Comparison of ENCODE assay signal across 11 mouse cellular contexts in the genomic region with DNA sequence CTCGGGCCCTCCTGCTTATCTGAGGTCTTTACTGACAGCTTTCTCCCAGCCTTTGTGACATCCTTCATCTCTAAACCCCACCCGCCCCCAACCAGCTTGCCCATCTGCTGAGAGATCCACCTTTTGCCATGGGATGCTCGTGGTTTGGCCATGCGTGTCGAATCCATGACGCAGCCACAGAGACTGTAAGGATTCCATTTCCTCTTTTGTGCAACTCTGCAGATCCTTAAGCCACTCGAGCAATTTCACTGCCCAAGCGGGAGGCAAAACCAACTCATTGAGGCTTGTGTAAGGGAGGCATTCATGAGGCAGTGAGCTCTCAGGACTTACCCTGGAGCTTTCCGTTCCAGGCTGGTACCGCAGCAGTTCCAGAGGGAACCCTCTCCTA. TPM values are rescaled to one million over a fixed set of nuclear protein-coding genes. Genes with fewer than 3 reads are reported as not detected.
DNase-seq lines count a peak whose midpoint lies in the region; ATAC-seq and TF ChIP-seq lines count a peak whose summit lies in the region.
"Had no signal": no experiment of that assay in that cellular context is flagged by ENCODE, and none has a peak within 500 bp of the region (broad histone marks: within the 10 kb centered on the region; RNA-seq: fewer than 3 reads in every experiment).

No protein-coding gene starts in this region.

- 38% methylated on average over 10 of the region's 10 CpGs for WGBS in kidney, embryonic 16.5 days
- 35% methylated on average over 10 of the region's 10 CpGs for WGBS in liver, embryonic 13.5 days (ENCODE audit: insufficient replicate concordance)
- 57% methylated on average over 10 of the region's 10 CpGs for WGBS in intestine, postnatal 0 days

- no peak overlapping the region for H3K9ac ChIP-seq in kidney, embryonic 16.5 days (replicated peaks; ENCODE audit: low read length)
- H3K9ac ChIP-seq in liver, embryonic 13.5 days: peak overlapping the region; percentile 57; the same call in 1 of the 2 replicates
- H3K9ac ChIP-seq in intestine, postnatal 0 days (ENCODE audit: low read depth, low read length): no peak overlapping the region
- H3K9ac ChIP-seq: hindbrain, embryonic 12.5 days had no signal

- H3K4me2 ChIP-seq in kidney, embryonic 16.5 days (replicated peaks; ENCODE audit: low read depth, low read length): 0 out of 2 replicates have a peak overlapping the region, but pooled peaks have one; percentile 68
- H3K4me2 ChIP-seq in liver, embryonic 13.5 days: peak overlapping the region; percentile 66
- no peak overlapping the region; the same call in 1 of the 2 replicates for H3K4me2 ChIP-seq in intestine, postnatal 0 days (replicated peaks; ENCODE audit: low read depth)

- no peak overlapping the region for H3K4me3 ChIP-seq in kidney, embryonic 16.5 days (ENCODE audit: low read length)
- no peak overlapping the region; the same call in 1 of the 2 replicates for H3K4me3 ChIP-seq in liver, embryonic 13.5 days (replicated peaks)
- no peak overlapping the region for H3K4me3 ChIP-seq in intestine, postnatal 0 days (ENCODE audit: low read depth, low read length)

- DNase-seq in kidney, postnatal 4 days: no peak
- peak; percentile 26 for DNase-seq in 416B (ENCODE audit: low read depth)
- DNase-seq in Muller cell, postnatal 12 days (ENCODE audit: inconsistent ontology term): peak; percentile 37
- no peak for DNase-seq in liver, embryonic 13.5 days
- no peak for DNase-seq in cerebellum, postnatal 36 days
- DNase-seq: cerebellum, adult 2 months; thymus, postnatal 4 days had no signal

- H3K27me3 ChIP-seq in kidney, embryonic 16.5 days (ENCODE audit: insufficient read depth, low read length): peaks cover 53% of the 10 kb centered on the region
- H3K27me3 ChIP-seq in liver, embryonic 13.5 days: peaks cover 91% of the 10 kb centered on the region
- peaks cover 63% of the 10 kb centered on the region for H3K27me3 ChIP-seq in intestine, postnatal 0 days (replicated peaks; ENCODE audit: control insufficient read depth, insufficient read depth, low read length)

- 0 out of 2 replicates have a peak, but pooled peaks cover 7% of the 10 kb centered on the region for H3K4me1 ChIP-seq in kidney, embryonic 16.5 days (ENCODE audit: insufficient read depth, low read length)
- peaks cover 13% of the 10 kb centered on the region for H3K4me1 ChIP-seq in liver, embryonic 13.5 days (replicated peaks)
- H3K4me1 ChIP-seq in intestine, postnatal 0 days (replicated peaks; ENCODE audit: control insufficient read depth, insufficient read depth, low read length): no peaks in the 10 kb centered on the region

- no peak overlapping the region for H3K27ac ChIP-seq in kidney, embryonic 16.5 days (ENCODE audit: low read length)
- no peak overlapping the region for H3K27ac ChIP-seq in liver, embryonic 13.5 days
- no peak overlapping the region for H3K27ac ChIP-seq in intestine, postnatal 0 days (ENCODE audit: low read depth, low read length)
- H3K27ac ChIP-seq: hindbrain, embryonic 12.5 days had no signal

- no peak for ATAC-seq in kidney, embryonic 16.5 days (ENCODE audit: low FRiP score, low TSS enrichment)
- ATAC-seq in liver, embryonic 13.5 days (ENCODE audit: low read depth): no peak
- ATAC-seq in intestine, postnatal 0 days: no peak

- no peaks in the 10 kb centered on the region for H3K9me3 ChIP-seq in kidney, embryonic 16.5 days (ENCODE audit: low read length)
- H3K9me3 ChIP-seq in liver, embryonic 13.5 days (replicated peaks): no peaks in the 10 kb centered on the region
- H3K9me3 ChIP-seq in intestine, postnatal 0 days (ENCODE audit: control insufficient read depth): no peaks in the 10 kb centered on the region
- H3K9me3 ChIP-seq: hindbrain, embryonic 12.5 days had no signal

- no peaks in the 10 kb centered on the region for H3K36me3 ChIP-seq in kidney, embryonic 16.5 days (ENCODE audit: insufficient read depth, low read length)
- H3K36me3 ChIP-seq in liver, embryonic 13.5 days: no peaks in the 10 kb centered on the region
- H3K36me3 ChIP-seq in intestine, postnatal 0 days (ENCODE audit: control insufficient read depth, insufficient read depth): no peaks in the 10 kb centered on the region
- H3K36me3 ChIP-seq: hindbrain, embryonic 12.5 days had no signal

- no peak for TF ChIP-seq CTCF in intestine, postnatal 0 days (IDR thresholded peaks at IDR 0.05; ENCODE audit: low read depth)

RNA-seq across cellular contexts. Expression of gene Onecut3, which starts 15.6 kb away (rescaled TPM):
- polyA plus RNA-seq in kidney, embryonic 16.5 days (2015; fragmentation: Nextera tagmentation; extraction: Ambion mirVana): not detected in 2 replicates
- 0.02 TPM in 1 of 2 replicates, not detected in the other for polyA plus RNA-seq in liver, embryonic 13.5 days (2015; fragmentation: Nextera tagmentation; extraction: Ambion mirVana)
- 0.05 and 0.09 TPM in 2 replicates for polyA plus RNA-seq in intestine, postnatal 0 days (2015; fragmentation: Nextera tagmentation; extraction: Ambion mirVana)
- polyA plus RNA-seq: limb, embryonic 11.5 days had no signal

RNA-seq across cellular contexts. Expression of gene Atp8b3, which starts 28.7 kb away (rescaled TPM):
- polyA plus RNA-seq in kidney, embryonic 16.5 days (2015; fragmentation: Nextera tagmentation; extraction: Ambion mirVana): 0.32 and 0.34 TPM in 2 replicates
- polyA plus RNA-seq in liver, embryonic 13.5 days (2015; fragmentation: Nextera tagmentation; extraction: Ambion mirVana): 0.02 and 0.03 TPM in 2 replicates
- 0.03 TPM in 2 replicates for polyA plus RNA-seq in intestine, postnatal 0 days (2015; fragmentation: Nextera tagmentation; extraction: Ambion mirVana)

RNA-seq across cellular contexts. Expression of gene Rexo1, which starts 51.1 kb away (rescaled TPM):
- polyA plus RNA-seq in kidney, embryonic 16.5 days (2015; fragmentation: Nextera tagmentation; extraction: Ambion mirVana): 27.2 and 29.8 TPM in 2 replicates
- polyA plus RNA-seq in liver, embryonic 13.5 days (2015; fragmentation: Nextera tagmentation; extraction: Ambion mirVana): 13.4 and 13.8 TPM in 2 replicates
- 9.1 and 10.1 TPM in 2 replicates for polyA plus RNA-seq in intestine, postnatal 0 days (2015; fragmentation: Nextera tagmentation; extraction: Ambion mirVana)

Comparison
In these comparisons a context has a peak if more than half of its experiments do, and no peak if none do; other contexts are left out.
1. DNase-seq: peak in 416B (single experiment) and Muller cell, postnatal 12 days (single experiment); none in kidney, postnatal 4 days (0 of 2), liver, embryonic 13.5 days (single experiment) and cerebellum, postnatal 36 days (0 of 2).